Mouse (Mus musculus) layer of hippocampus, adult 8-10 months (tissue): Measurements from ENCODE around the gene Cir1. TPM values are rescaled to one million over a fixed set of nuclear protein-coding genes. Genes with fewer than 3 reads are reported as not detected.

ENCODE experiments used
- DNase-seq, 2 experiments: peaks; one replicate each; pipeline ENCODE4 v3.0.0; 2022; ENCODE audit warnings: low spot score in 2 of 2
- total RNA-seq, 4 experiments: library from RNA; stranded (reverse); gene quantifications; 2 replicates each; pipeline ENCODE4 v1.2.4; 2022

Gene Cir1
- total RNA-seq, 4 experiments from 2014 or later = 26.6 to 32.4 (median 30.2) TPM

DNA sequence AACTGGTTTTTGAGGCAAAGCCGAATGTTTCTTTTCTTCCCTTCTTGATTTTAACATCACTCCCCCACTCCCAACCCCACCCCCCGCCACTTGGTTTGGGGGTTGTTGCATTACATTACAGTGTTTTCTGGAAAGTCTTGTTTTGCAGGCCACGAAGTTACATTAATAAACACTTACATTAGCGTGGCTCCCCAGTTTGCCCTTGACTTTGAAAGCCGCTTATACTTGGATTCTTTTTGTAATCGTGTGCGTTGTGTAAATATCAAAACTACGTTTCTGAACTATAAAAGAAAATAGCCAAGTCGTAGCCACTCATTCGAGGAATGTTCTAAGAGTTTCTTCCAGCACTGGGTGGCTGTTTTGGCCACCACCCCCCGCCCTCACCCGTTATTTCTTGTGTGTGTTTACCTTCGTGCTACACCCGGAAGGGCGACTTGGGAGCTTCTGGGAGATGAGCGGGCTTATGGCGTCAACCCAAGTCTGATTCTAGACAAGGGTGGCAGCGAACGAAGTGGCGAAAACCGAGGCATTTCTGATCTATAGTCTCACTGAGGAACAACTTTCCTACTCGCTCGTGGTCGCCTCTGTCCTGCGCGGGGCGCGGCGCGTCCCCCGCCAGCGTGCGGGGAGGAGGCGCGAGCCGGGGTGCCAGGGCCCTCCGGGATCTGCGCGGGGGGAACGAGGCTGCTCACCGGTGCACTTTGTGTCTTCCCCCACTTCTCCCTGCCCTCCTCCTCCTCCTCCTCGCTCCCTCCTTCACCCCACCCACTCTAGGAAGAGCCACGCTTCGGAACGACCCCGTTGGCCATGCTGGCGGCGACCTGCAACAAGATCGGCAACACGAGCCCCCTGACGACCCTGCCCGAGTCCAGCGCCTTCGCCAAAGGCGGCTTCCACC, 39.9 kb downstream of the Cir1 start:
- DNase-seq = no peak

DNA sequence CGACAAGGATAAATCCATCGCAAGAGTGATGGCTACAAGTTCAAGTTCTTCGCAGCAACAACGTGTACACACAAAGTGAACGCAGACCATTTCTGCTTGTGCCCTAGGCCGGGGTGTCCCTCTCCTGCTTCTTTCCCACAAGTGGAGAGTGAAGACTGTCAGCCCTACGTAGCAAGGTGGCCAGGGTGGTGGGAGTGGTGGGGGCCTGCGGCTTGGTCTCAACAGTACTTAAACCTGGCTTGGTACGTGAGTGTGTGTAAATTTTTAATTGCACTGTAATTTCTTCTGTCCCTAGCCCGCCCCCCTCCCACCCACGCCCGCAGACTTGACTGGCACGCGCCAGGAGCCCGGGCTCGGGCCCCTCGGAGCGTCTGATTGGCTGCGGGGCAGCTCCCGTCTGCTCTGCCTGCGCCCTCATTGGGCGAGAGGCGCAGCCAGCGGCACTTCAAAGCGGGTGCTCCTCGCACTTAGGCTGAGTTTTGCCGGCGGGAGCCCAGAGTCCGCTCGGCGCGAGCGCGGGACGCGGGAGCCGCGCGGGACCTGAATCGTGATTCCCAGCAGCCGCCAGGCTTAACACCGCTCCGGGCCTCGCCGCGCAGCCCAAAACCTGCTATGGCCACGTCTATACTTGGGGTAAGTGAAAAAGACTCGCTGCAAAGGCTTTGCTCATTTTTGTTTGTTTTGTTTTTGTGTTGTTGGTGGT, 40.9 kb downstream of the Cir1 start, which contains the start of gene Sp9:
Sp9 (plus strand) TSS at position 467 of the 703 bp plus-strand sequence.
- no peak for DNase-seq

- no peak for DNase-seq
Observed at GRCm38 (mm10) chr2:73270593-73271458, 41.7 kb downstream of the Cir1 start.

DNA sequence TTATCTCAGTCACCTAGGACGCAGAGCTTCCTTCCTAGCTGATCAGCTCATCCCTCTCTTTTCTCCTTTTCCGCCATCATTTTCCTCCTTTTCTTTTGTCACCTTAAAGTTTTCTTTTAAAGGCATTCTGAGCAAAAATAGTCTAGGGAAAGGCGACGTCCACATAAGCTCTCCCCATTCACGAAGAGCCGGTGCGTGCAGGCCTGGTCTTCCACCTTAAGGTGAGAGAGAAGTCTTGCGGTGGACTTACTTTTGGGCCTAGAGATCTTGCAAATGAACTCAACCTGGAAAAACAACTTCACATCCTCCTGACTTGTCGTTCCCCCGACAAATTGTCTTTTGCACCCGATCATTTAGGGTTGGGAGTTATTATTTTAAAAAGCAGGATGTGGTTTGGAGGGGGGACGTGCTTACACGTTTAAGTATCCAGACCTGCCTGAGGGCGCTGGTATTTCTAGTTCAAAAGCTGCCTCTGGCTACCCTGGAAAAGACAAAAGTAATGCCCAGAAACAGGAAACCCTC, 42.4 kb downstream of the Cir1 start:
- no peak for DNase-seq

DNA sequence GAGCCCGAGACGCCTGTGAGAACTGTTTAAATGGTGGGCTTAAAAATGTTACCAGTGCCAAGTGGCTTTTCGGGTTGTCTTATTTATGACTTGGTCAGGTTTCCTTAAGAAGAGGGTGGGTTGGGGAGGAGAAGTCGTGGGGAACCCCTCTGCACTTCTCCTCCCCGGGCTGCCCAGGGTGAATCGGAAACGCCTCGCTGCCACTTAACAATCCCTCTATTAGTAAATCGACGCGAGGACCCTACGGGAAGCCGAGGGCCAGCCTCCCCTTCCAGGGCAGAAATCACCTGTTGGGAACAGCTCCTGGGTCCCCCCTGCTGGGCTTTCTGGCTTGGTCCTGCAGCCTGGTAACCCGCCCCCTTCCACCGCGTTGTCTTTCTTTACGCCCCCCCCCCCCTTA, 42.8 kb downstream of the Cir1 start:
- no peak for DNase-seq

GRCm38 (mm10) chr2:73268836-73269395, 43.6 kb downstream of the Cir1 start:
- DNase-seq = no peak

DNA sequence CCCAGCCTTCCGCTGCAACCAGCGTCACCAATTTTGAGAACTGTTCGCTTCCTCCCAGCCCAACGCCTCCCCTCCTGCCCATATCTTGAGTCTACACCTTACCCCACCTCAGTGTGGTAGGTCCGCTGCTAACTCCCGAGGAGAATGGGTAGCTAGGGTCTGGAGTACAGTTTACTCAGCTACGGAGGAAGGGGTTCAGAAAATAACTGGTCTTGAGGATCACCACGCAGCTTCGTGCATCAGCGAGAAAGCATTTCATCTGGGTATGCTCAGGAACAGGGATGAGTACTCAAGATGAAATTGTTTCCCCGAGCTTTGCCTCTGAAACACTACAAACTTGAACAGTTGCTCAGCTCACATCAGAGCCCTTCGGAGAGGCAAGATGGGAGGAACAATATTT, 44.2 kb downstream of the Cir1 start:
- DNase-seq = no peak

GRCm38 (mm10) chr2:73267818-73268217, 44.7 kb downstream of the Cir1 start:
- no peak for DNase-seq

DNA sequence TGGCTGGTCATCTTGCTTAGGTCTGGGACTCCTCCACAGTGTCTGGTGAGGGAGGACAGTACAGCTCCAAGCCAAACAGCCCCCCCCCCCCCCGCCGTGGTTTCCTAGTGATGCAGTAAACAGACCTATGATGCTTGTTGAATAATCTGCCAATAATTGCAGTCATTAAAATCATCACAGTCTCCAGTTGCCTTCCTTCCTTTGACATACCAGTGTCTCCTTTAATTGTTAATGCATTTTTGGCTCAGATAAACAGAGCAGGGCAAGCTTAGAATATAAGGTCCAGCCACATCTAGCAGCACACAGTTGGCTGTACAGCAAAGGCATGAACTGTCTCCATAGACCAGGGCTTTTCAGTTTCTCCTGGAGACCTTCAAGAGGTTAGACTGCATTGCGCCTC, 45.3 kb downstream of the Cir1 start:
- DNase-seq = no peak

DNA sequence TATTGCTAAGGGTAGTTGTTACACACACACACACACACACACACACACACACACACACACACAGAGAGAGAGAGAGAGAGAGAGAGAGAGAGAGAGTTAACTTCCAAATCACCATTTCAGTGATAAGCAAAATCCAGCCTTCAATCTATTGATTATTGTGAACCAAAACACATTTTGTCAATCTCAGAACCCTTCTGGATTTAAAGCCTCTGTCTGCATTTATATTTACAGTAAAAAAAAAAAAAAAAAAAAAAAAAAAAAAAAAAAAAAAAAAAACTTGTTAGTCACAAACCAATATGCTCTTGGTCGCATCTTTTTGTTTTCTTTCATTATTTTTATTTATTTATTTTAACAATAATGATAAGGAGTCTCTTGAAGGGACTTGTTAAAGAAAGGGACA, 45.9 kb downstream of the Cir1 start:
- DNase-seq = no peak

DNA sequence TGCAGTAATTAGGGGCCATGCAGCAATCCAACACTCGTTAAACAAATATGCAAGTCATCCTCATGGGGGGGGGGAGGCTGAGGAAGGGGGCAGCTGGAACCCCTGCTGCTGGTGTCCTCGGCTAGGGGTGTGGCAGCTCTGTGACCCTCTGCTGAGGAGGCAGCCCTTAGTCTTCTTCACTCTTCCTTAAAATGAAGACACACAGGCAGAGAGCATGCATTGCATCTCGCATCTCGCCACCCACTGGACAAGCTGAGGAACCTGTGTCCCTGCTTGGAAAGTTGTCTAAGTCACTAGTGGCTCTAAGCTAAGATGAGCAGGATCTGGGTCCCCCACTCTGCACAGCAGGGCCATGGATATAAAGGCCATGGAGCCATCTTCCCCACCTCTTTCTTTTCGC, 46.5 kb downstream of the Cir1 start:
- no peak for DNase-seq

DNA sequence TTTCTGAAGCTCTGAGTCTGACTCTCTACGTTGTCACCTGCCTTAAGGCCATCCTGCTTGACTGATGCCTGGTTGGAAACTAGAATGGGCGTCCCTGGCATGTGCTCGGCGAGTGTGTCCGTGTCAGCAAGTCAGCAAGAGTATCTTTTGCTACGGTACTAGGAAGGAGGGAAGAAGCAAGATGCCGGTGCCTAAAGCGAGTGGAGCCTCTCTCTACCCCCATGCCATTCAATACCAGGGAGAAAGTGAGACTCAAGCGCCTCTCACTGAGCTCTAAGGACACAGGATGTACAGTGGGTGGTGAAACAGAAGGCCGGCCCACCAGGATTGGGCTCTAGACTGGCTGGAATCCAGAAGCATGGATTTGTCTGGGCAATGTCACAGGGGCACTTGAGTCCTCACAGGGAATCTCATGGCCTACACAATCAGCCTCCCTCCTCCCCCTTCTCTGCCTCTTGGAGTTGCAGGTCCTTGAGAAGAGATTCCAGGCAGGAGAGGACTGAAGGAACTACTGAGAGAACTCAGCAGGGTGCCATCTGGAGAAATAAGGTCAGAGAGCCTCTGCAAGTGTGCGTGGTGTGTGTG, 47.8 kb downstream of the Cir1 start:
- no peak for DNase-seq

- no peak for DNase-seq
Observed at GRCm38 (mm10) chr2:73263794-73264610, 48.5 kb downstream of the Cir1 start.

GRCm38 (mm10) chr2:73263172-73263765, 49.2 kb downstream of the Cir1 start:
- DNase-seq = no peak

- no peak for DNase-seq
Observed at GRCm38 (mm10) chr2:73248701-73249100, 63.8 kb downstream of the Cir1 start.

- DNase-seq = no peak
Observed at GRCm38 (mm10) chr2:73241299-73241698, 71.2 kb downstream of the Cir1 start.
